Mouse (Mus musculus): ENCODE data around the gene Cav2.
A peak's percentile ranks its signal among the peaks of the same experiment; 100 is the strongest.

Cav2 gene

DNA sequence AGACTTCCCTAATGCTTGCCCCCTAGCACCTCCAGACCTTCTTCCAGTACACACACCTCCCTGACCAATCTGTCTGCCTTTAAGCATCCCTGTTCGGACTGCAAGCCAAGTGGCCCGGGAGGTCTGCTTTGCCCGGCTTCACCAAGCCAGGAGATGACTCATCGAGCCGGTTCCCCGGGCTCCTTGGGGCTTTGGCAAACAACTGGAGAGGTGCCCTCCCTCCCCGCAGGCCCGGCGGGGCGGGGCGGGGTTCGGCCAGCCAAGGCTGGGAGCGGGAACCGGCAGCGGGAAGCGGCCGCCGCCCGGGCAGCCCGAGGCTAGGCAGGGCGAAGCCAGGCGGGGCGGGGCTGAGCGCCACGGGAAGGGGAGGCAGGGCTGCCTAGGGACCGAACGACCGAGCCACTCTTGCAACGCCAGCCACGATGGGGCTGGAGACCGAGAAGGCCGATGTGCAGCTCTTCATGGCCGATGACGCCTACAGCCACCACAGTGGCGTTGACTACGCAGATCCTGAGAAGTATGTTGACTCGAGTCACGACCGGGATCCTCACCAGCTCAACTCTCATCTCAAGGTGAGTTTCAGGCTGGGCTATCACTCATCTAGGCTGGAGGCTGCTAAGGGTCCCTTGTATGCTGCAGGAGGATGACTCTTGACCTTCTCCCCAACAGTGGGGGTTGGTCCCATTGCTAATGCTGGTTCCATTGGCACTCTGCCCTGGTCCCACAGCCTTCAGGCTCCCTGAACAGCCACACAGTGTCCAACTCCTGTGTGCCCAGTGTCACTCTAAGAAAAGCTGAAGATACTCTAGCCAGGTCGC lies at the start of gene Cav2:
Gene Cav2, plus strand, starts transcription at position 247 of the 818 bp plus-strand sequence.
- peak; percentile 95 for DNase-seq (ENCODE audit: low spot score)

- DNase-seq (ENCODE audit: low spot score) = no peak
Measured at GRCm38 (mm10) chr6:17239693-17240092, 41.3 kb upstream of the Cav2 start.

GRCm38 (mm10) chr6:17241013-17241412 lies 40.0 kb upstream of the Cav2 start:
- DNase-seq (ENCODE audit: low spot score) = no peak

GRCm38 (mm10) chr6:17246959-17247358 lies 34.0 kb upstream of the Cav2 start:
- DNase-seq (ENCODE audit: low spot score) = no peak

GRCm38 (mm10) chr6:17247673-17248072 lies 33.3 kb upstream of the Cav2 start:
- DNase-seq (ENCODE audit: low spot score) = no peak

GRCm38 (mm10) chr6:17248241-17248640 lies 32.7 kb upstream of the Cav2 start:
- DNase-seq (ENCODE audit: low spot score) = no peak

DNA sequence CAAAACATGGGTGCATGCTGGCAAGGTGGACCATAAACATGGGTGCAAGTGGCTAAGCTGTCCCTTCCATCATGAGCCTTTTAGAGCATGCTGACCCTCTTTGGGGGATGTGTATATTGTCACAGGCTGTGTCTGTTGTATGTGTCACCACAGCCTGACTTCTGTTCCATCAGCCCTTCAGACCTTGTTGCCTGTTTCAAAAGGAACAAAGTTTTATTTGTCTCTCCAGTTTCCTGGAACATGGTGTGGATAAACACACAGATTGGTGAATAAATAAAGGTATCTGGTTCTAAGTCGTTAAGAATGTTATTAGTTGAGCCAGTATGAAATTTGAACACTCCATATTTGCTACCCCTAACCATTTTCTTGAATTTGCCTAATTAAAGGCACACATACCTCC lies 29.0 kb upstream of the Cav2 start:
- no peak for DNase-seq (ENCODE audit: low spot score)

- DNase-seq (ENCODE audit: low spot score) = no peak
Measured at GRCm38 (mm10) chr6:17258142-17258541, 22.8 kb upstream of the Cav2 start.

DNA sequence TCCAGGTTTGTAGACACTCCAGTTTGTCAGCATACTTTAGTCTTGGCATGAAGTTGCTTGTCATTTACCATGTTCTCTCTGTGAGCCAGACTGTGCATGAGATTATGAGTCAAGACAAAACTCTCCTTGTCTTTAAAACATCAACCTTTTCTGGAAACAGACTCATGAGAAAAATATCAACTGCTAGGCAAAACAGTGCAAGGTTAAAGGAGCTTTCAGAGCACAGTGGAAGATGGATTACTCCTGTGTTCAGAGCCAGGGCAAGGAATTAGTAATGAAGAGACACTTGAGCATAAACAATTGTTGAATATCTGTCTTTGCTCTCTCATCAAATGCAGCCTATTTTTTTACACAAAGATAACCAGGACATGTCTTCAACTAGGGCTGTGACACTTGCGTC lies 22.1 kb upstream of the Cav2 start:
- DNase-seq (ENCODE audit: low spot score) = no peak

DNA sequence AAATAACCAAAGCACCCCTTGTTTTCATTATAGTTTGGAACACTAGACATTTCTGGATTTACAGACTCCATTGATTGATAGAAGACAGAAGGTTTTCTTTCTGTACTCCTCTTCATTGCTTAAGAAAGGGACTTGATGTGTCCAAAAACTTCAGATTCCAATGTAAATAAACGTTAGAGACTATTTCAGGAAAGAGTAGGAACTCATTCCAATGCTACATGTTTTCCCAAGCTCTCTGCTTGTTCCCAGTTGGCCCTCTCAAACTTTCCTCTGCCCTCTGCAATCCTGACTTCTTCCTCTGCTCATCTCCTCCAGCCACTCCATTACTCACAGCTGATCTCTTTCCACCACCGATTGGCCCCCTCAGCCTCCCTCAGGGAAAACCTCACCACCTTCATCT lies 18.2 kb upstream of the Cav2 start:
- no peak for DNase-seq (ENCODE audit: low spot score)

DNA sequence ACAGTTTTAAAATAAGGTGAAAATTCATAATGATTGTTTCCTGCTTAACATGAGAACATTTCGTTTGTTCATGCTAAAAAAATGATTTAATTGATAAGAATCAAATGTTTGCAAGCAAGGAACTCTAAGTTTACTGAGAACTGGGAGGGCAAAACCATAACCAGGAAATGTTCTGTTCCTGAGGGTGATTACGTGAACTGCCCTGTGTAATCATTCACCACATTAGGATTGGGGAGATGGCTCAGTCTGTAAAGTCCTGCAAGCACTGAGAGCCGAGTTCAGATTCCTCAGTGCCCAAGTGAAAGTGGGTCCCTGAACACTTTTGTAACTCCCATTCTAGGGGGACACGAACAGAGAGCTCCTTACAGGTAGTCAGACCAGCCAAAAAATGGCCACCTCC lies 15.9 kb upstream of the Cav2 start:
- peak; percentile 53 for DNase-seq (ENCODE audit: low spot score)

GRCm38 (mm10) chr6:17266466-17266865 lies 14.5 kb upstream of the Cav2 start:
- no peak for DNase-seq (ENCODE audit: low spot score)

DNA sequence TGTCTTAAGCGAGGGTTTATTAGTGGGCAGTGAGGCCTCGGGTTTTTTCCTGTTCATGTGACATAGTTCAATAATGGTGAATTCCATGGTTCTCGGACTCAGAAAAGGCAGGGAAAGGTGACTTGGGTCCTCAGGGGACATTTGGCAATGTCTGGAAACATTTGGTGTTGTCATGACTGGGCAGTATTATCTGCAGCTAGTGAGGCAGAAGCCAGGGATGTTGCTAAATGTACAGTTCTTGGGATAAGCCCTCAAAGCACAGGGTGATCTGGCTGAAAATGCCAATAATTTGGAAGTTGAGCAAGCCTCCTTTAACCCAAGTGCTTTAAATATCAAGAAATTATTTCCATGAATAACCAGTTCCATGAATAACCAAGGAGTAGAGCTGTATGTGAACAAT lies 2.6 kb upstream of the Cav2 start:
- no peak for DNase-seq (ENCODE audit: low spot score)

- no peak for DNase-seq (ENCODE audit: low spot score)
Measured at GRCm38 (mm10) chr6:17281757-17282092, 740 bp downstream of the Cav2 start.

GRCm38 (mm10) chr6:17282159-17282558 lies 1.2 kb downstream of the Cav2 start:
- peak; percentile 72 for DNase-seq (ENCODE audit: low spot score)

DNA sequence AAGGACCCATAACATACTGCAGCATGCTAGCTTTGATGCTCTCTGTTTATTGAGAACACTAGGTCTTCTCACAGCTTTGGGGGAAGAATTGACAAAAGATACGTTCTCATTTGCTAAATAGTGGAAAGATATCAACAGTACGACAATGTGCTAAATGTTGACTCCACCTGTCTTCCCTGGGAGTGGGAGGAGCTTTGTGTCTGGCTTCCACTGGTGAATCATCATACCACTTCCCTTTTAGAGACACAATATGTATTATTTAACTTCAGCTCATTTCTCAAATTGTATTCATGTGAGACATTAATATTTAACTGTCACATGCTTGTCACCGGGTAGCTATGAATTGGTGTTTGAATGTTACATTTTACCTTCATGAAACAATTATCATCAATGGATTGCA lies 2.8 kb downstream of the Cav2 start:
- DNase-seq (ENCODE audit: low spot score) = no peak

DNA sequence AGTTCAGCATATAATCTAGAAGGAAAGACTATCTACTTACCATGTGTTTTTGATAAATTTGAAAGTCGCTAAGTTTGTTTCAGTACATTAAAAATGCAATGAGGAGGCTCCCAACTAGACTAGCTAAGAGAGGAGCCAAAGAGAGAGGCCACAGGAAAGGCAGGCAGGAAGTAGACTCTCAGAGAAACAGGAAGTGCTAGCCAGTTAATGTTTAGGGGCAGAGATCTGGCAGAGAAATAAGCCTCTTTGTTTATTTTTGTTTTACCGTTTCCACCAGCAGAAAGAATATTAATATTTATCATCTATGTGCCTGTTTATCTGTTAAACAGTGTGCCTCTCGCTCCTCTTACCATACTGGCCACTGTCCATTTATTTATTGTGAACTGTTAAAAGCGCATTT lies 5.4 kb downstream of the Cav2 start:
- DNase-seq (ENCODE audit: low spot score) = peak; percentile 60

- DNase-seq (ENCODE audit: low spot score) = no peak
Measured at GRCm38 (mm10) chr6:17295116-17295515, 14.1 kb downstream of the Cav2 start.

- peak; percentile 90 for DNase-seq (ENCODE audit: low spot score)
Measured at GRCm38 (mm10) chr6:17305954-17306601, 25.1 kb downstream of the Cav2 start, which contains the start of gene Cav1. Gene Cav1 (plus strand): TSS chr6:17306335.

- peak; percentile 49 for DNase-seq (ENCODE audit: low spot score)
Measured at GRCm38 (mm10) chr6:17306602-17307325, 25.8 kb downstream of the Cav2 start.

GRCm38 (mm10) chr6:17307461-17308115 lies 26.6 kb downstream of the Cav2 start:
- DNase-seq (ENCODE audit: low spot score) = peak; percentile 88

DNA sequence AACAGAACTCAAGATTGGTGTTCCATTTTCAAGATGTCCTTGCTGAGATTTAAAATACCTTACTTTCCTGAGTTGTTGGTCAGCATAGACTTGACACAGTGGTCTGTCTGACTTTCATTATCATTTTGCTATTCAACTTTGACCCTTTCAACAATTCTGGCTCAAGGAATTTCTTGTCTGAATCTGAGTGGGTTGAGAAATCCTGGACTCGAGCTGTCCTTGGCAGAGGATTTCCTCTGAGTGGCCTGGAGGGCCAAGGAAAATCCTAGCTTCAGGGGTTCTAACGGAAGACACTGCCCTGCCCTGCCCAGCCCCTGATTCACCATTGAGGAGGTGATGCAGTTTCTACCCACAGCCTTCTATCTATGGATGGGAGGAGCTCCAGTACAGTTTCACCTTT lies 27.7 kb downstream of the Cav2 start:
- peak; percentile 43 for DNase-seq (ENCODE audit: low spot score)

Measured in lung, postnatal 25 days (tissue).